22 mouse cellular contexts compared by ENCODE assay signal in genomic region chr4:10480936-10481335, GRCm38 (mm10).
"Had no signal": no experiment of that assay in that cellular context is flagged by ENCODE, and none has a peak within 500 bp of the region (broad histone marks: within the 10 kb centered on the region; RNA-seq: fewer than 3 reads in every experiment).

No protein-coding gene starts in this region.

- DNase-seq: gastrocnemius, postnatal 14 days; gastrocnemius, postnatal 36 days; heart, adult 18-20 months; heart, postnatal 14 days; heart, postnatal 36 days; kidney, adult 11 months; kidney, adult 2 months; kidney, adult 9 months; kidney, postnatal 14 days; kidney, postnatal 36 days; left cerebral cortex, postnatal 4 days had no signal

- H3K27ac ChIP-seq: heart, embryonic 13.5 days; heart, embryonic 15.5 days; hindbrain, embryonic 13.5 days; hindbrain, embryonic 15.5 days; hindbrain, postnatal 0 days; kidney, embryonic 15.5 days; kidney, postnatal 0 days; limb, embryonic 13.5 days; limb, embryonic 15.5 days; liver, embryonic 12.5 days; liver, embryonic 14.5 days had no signal

- H3K36me3 ChIP-seq: heart, embryonic 13.5 days; heart, embryonic 15.5 days; hindbrain, embryonic 13.5 days; hindbrain, embryonic 15.5 days; kidney, embryonic 15.5 days; limb, embryonic 13.5 days; limb, embryonic 15.5 days; liver, embryonic 12.5 days had no signal

- H3K9ac ChIP-seq: heart, embryonic 13.5 days; heart, embryonic 15.5 days; hindbrain, embryonic 13.5 days; hindbrain, embryonic 15.5 days; kidney, embryonic 15.5 days; limb, embryonic 13.5 days; limb, embryonic 15.5 days; liver, embryonic 12.5 days; liver, embryonic 14.5 days had no signal

- H3K9me3 ChIP-seq: heart, embryonic 13.5 days; heart, embryonic 15.5 days; hindbrain, embryonic 13.5 days; hindbrain, embryonic 15.5 days; kidney, embryonic 15.5 days; limb, embryonic 13.5 days; limb, embryonic 15.5 days; liver, embryonic 12.5 days had no signal

- H3K4me1 ChIP-seq: heart, embryonic 13.5 days; heart, embryonic 15.5 days; hindbrain, embryonic 13.5 days; hindbrain, embryonic 15.5 days; kidney, embryonic 15.5 days; limb, embryonic 13.5 days; limb, embryonic 15.5 days; liver, embryonic 12.5 days had no signal

- H3K4me3 ChIP-seq: heart, embryonic 13.5 days; heart, embryonic 15.5 days; hindbrain, embryonic 13.5 days; hindbrain, embryonic 15.5 days; kidney, embryonic 15.5 days; limb, embryonic 13.5 days; limb, embryonic 15.5 days; liver, embryonic 12.5 days had no signal
